ENCODE assay signal across 20 mouse cellular contexts in the genomic region with DNA sequence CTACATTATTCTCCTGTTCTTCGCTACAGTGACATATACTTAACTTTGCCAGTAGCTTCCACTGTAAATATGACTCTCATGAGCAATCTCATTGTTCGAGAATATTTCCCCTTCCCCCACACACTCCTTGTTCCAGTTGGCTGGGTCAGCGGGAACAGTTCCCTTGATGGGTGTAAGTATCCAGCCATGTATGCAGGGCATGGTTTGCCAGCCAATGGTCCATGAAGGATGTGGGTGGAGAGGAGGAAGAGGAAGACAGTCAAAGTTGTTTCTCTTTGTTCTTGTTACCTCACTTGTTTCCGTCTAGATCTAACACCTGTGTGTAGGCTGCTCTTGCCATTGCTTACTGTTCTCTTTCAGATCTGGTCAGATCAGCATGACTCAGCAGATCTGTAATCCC.
DNase-seq lines count a peak whose midpoint lies in the region; ATAC-seq and TF ChIP-seq lines count a peak whose summit lies in the region.
"Had no signal": no experiment of that assay in that cellular context is flagged by ENCODE, and none has a peak within 500 bp of the region (broad histone marks: within the 10 kb centered on the region; RNA-seq: fewer than 3 reads in every experiment).

No protein-coding gene starts in this region.

- H3K36me3 ChIP-seq in hindbrain, embryonic 10.5 days: no peaks in the 10 kb centered on the region
- no peaks in the 10 kb centered on the region for H3K36me3 ChIP-seq in hindbrain, embryonic 14.5 days (replicated peaks; ENCODE audit: control insufficient read depth, insufficient read depth)
- no peaks in the 10 kb centered on the region for H3K36me3 ChIP-seq in midbrain, embryonic 10.5 days
- no peaks in the 10 kb centered on the region for H3K36me3 ChIP-seq in midbrain, embryonic 14.5 days (ENCODE audit: control insufficient read depth, insufficient read depth, low read length)
- no peaks in the 10 kb centered on the region for H3K36me3 ChIP-seq in ES-E14 (ENCODE audit: control insufficient read depth, insufficient read depth, low read length, poor library complexity, severe bottlenecking)
- H3K36me3 ChIP-seq in midbrain, embryonic 13.5 days: no peaks in the 10 kb centered on the region
- no peaks in the 10 kb centered on the region for H3K36me3 ChIP-seq in stomach, postnatal 0 days (ENCODE audit: control insufficient read depth, insufficient read depth, low read length)
- H3K36me3 ChIP-seq: embryonic facial prominence, embryonic 13.5 days; hindbrain, embryonic 15.5 days; limb, embryonic 13.5 days had no signal

- in situ Hi-C loops in ES-E14 (cut with MboI; ENCODE audit: low sequenced_read_pairs in 2 of 2, unreplicated experiment in 2 of 2): no loop called here

- H3K9ac ChIP-seq in hindbrain, embryonic 14.5 days: no peak overlapping the region
- no peak overlapping the region for H3K9ac ChIP-seq in midbrain, embryonic 14.5 days (replicated peaks; ENCODE audit: low read length)
- H3K9ac ChIP-seq in ES-E14 (ENCODE audit: insufficient read depth, low read depth, low read length, poor library complexity, severe bottlenecking): no peak overlapping the region
- H3K9ac ChIP-seq in midbrain, embryonic 13.5 days (replicated peaks): no peak overlapping the region
- no peak overlapping the region for H3K9ac ChIP-seq in stomach, postnatal 0 days (ENCODE audit: low read length)
- H3K9ac ChIP-seq: embryonic facial prominence, embryonic 13.5 days; hindbrain, embryonic 15.5 days; limb, embryonic 13.5 days; liver, embryonic 14.5 days had no signal

- no peak for TF ChIP-seq CTCF in stomach, postnatal 0 days (IDR thresholded peaks at IDR 0.05; ENCODE audit: low read depth)

- no peak for DNase-seq in hindbrain, embryonic 10.5 days (ENCODE audit: low spot score)
- DNase-seq in hindbrain, embryonic 14.5 days (ENCODE audit: low spot score): no peak
- no peak for DNase-seq in midbrain, embryonic 10.5 days (ENCODE audit: low spot score)
- DNase-seq in midbrain, embryonic 14.5 days: no peak
- no peak for DNase-seq in ES-E14 (ENCODE audit: low read depth, low spot score)
- no peak for DNase-seq in stomach, postnatal 0 days (ENCODE audit: low spot score)
- DNase-seq in layer of hippocampus, adult 9-11 months: no peak
- DNase-seq: adrenal gland, postnatal 36 days; cerebellum, adult 8-10 months; lung, postnatal 10 days; right cerebral cortex, postnatal 4 days; thymus, adult 18-20 months had no signal

- 72% methylated on average over 4 of the region's 4 CpGs for WGBS in hindbrain, embryonic 10.5 days
- WGBS in hindbrain, embryonic 14.5 days: 64% methylated on average over 4 of the region's 4 CpGs
- 79% methylated on average over 4 of the region's 4 CpGs for WGBS in midbrain, embryonic 10.5 days
- WGBS in midbrain, embryonic 14.5 days: 61% methylated on average over 4 of the region's 4 CpGs
- WGBS in midbrain, embryonic 13.5 days: 69% methylated on average over 4 of the region's 4 CpGs
- 76% methylated on average over 4 of the region's 4 CpGs for WGBS in stomach, postnatal 0 days

- H3K27me3 ChIP-seq in hindbrain, embryonic 10.5 days (ENCODE audit: insufficient read depth, poor library complexity, severe bottlenecking): no peaks in the 10 kb centered on the region
- H3K27me3 ChIP-seq in hindbrain, embryonic 14.5 days (ENCODE audit: control insufficient read depth, insufficient read depth, low read length): no peaks in the 10 kb centered on the region
- H3K27me3 ChIP-seq in midbrain, embryonic 10.5 days (ENCODE audit: low read depth, poor library complexity, severe bottlenecking): no peaks in the 10 kb centered on the region
- no peaks in the 10 kb centered on the region for H3K27me3 ChIP-seq in midbrain, embryonic 14.5 days (ENCODE audit: control insufficient read depth, insufficient read depth, low read length)
- no peaks in the 10 kb centered on the region for H3K27me3 ChIP-seq in midbrain, embryonic 13.5 days
- H3K27me3 ChIP-seq in stomach, postnatal 0 days (ENCODE audit: control insufficient read depth, insufficient read depth, low read length): no peaks in the 10 kb centered on the region
- H3K27me3 ChIP-seq: CH12.LX; embryonic facial prominence, embryonic 13.5 days; hindbrain, embryonic 15.5 days; limb, embryonic 13.5 days had no signal

- no peak overlapping the region for H3K4me3 ChIP-seq in hindbrain, embryonic 10.5 days
- no peak overlapping the region for H3K4me3 ChIP-seq in hindbrain, embryonic 14.5 days (replicated peaks; ENCODE audit: low read length)
- H3K4me3 ChIP-seq in midbrain, embryonic 10.5 days: no peak overlapping the region
- H3K4me3 ChIP-seq in midbrain, embryonic 14.5 days (replicated peaks; ENCODE audit: low read depth, low read length): no peak overlapping the region
- H3K4me3 ChIP-seq in ES-E14 (ENCODE audit: insufficient read depth in 1 of 2, low read depth in 1 of 2, low read length in 2 of 2, poor library complexity in 1 of 2, severe bottlenecking in 1 of 2): no peak overlapping the region
- H3K4me3 ChIP-seq in midbrain, embryonic 13.5 days (replicated peaks): no peak overlapping the region
- H3K4me3 ChIP-seq in stomach, postnatal 0 days (ENCODE audit: low read depth, low read length): no peak overlapping the region
- H3K4me3 ChIP-seq: embryonic facial prominence, embryonic 13.5 days; hindbrain, embryonic 15.5 days; limb, embryonic 13.5 days; myocyte had no signal

- ATAC-seq in hindbrain, embryonic 14.5 days (ENCODE audit: low FRiP score): no peak
- ATAC-seq in midbrain, embryonic 14.5 days (ENCODE audit: low FRiP score, low TSS enrichment): no peak
- 0 out of 2 replicates have a peak, but pooled peaks have one; percentile 19 for ATAC-seq in midbrain, embryonic 13.5 days
- no peak for ATAC-seq in stomach, postnatal 0 days (ENCODE audit: low FRiP score, low TSS enrichment)
- ATAC-seq: Patski had no signal

- no peak for TF ChIP-seq EP300 in stomach, postnatal 0 days (optimal IDR thresholded peaks at IDR 0.05)

- H3K4me1 ChIP-seq in hindbrain, embryonic 10.5 days (replicated peaks): peaks cover 26% of the 10 kb centered on the region
- H3K4me1 ChIP-seq in hindbrain, embryonic 14.5 days (replicated peaks; ENCODE audit: control insufficient read depth, insufficient read depth, low read length): peaks cover 9% of the 10 kb centered on the region
- H3K4me1 ChIP-seq in midbrain, embryonic 10.5 days: peaks cover 19% of the 10 kb centered on the region
- peaks cover 14% of the 10 kb centered on the region for H3K4me1 ChIP-seq in midbrain, embryonic 14.5 days (ENCODE audit: control insufficient read depth, insufficient read depth, low read length)
- H3K4me1 ChIP-seq in ES-E14 (ENCODE audit: control insufficient read depth in 2 of 2, insufficient read depth in 2 of 2, low read length in 2 of 2, poor library complexity in 1 of 2): peaks cover 0 to 2% of the 10 kb centered on the region in 2 experiments; a peak in 1 of 4 replicates
- H3K4me1 ChIP-seq in midbrain, embryonic 13.5 days (replicated peaks): peaks cover 19% of the 10 kb centered on the region
- no peaks in the 10 kb centered on the region for H3K4me1 ChIP-seq in stomach, postnatal 0 days (replicated peaks; ENCODE audit: control insufficient read depth, insufficient read depth)
- H3K4me1 ChIP-seq: limb, embryonic 13.5 days had no signal

- H3K9me3 ChIP-seq in hindbrain, embryonic 10.5 days: no peaks in the 10 kb centered on the region
- no peaks in the 10 kb centered on the region for H3K9me3 ChIP-seq in hindbrain, embryonic 14.5 days (ENCODE audit: control insufficient read depth, low read length)
- no peaks in the 10 kb centered on the region for H3K9me3 ChIP-seq in midbrain, embryonic 10.5 days (replicated peaks)
- H3K9me3 ChIP-seq in midbrain, embryonic 14.5 days (ENCODE audit: control insufficient read depth, low read length): no peaks in the 10 kb centered on the region
- no peaks in the 10 kb centered on the region for H3K9me3 ChIP-seq in ES-E14 (ENCODE audit: control insufficient read depth, insufficient read depth, low read depth, low read length)
- no peaks in the 10 kb centered on the region for H3K9me3 ChIP-seq in midbrain, embryonic 13.5 days
- no peaks in the 10 kb centered on the region for H3K9me3 ChIP-seq in stomach, postnatal 0 days (ENCODE audit: control insufficient read depth, low read length)
- H3K9me3 ChIP-seq: embryonic facial prominence, embryonic 13.5 days; hindbrain, embryonic 15.5 days; limb, embryonic 13.5 days had no signal

- H3K4me2 ChIP-seq in hindbrain, embryonic 14.5 days (replicated peaks): no peak overlapping the region
- H3K4me2 ChIP-seq in midbrain, embryonic 14.5 days (ENCODE audit: low read length): no peak overlapping the region
- no peak overlapping the region for H3K4me2 ChIP-seq in midbrain, embryonic 13.5 days (replicated peaks)
- H3K4me2 ChIP-seq in stomach, postnatal 0 days (replicated peaks; ENCODE audit: low read depth): no peak overlapping the region
- H3K4me2 ChIP-seq: embryonic facial prominence, embryonic 13.5 days; hindbrain, embryonic 15.5 days; limb, embryonic 13.5 days had no signal

- peak overlapping the region; percentile 84 for H3K27ac ChIP-seq in hindbrain, embryonic 10.5 days
- H3K27ac ChIP-seq in hindbrain, embryonic 14.5 days: no peak overlapping the region
- peak overlapping the region; percentile 65; the same call in 1 of the 2 replicates for H3K27ac ChIP-seq in midbrain, embryonic 10.5 days (replicated peaks)
- H3K27ac ChIP-seq in midbrain, embryonic 14.5 days (replicated peaks; ENCODE audit: low read depth, low read length): no peak overlapping the region
- no peak overlapping the region for H3K27ac ChIP-seq in ES-E14 (ENCODE audit: insufficient read depth, low read depth, low read length, poor library complexity, severe bottlenecking)
- no peak overlapping the region for H3K27ac ChIP-seq in midbrain, embryonic 13.5 days
- H3K27ac ChIP-seq in stomach, postnatal 0 days (replicated peaks): no peak overlapping the region
- H3K27ac ChIP-seq: embryonic facial prominence, embryonic 13.5 days; hindbrain, embryonic 15.5 days; limb, embryonic 13.5 days; liver, embryonic 14.5 days had no signal

TF ChIP-seq in ES-E14, 5 proteins besides CTCF, POLR2A, EP300 and RAD21:
- peak; percentile 85 for TF ChIP-seq MAFK (IDR thresholded peaks at IDR 0.05; ENCODE audit: insufficient read depth, low read depth, low read length)
- no peak for TF ChIP-seq HCFC1 (IDR thresholded peaks at IDR 0.05; ENCODE audit: borderline replicate concordance, insufficient read depth, low read length)
TF ChIP-seq in ES-E14: peak in this region for 1.

Comparison
In these comparisons a context has a peak if more than half of its experiments do, and no peak if none do; other contexts are left out.
1. H3K27ac ChIP-seq: peak in hindbrain, embryonic 10.5 days (single experiment) and midbrain, embryonic 10.5 days (single experiment); none in hindbrain, embryonic 14.5 days (single experiment), midbrain, embryonic 14.5 days (single experiment), ES-E14 (single experiment), midbrain, embryonic 13.5 days (single experiment) and stomach, postnatal 0 days (single experiment).